Mouse (Mus musculus): ENCODE measurements at regions not wholly inside any gene's neighbourhood (a gene's known extent, or its start where the extent isn't known, plus 50 kb on each side); places are given as distances from the start of the nearest gene placed in this dataset.

- TF ChIP-seq POLR2A (IDR thresholded peaks at IDR 0.05; ENCODE audit: insufficient read length, low read depth), result no peak
- TF ChIP-seq POLR2AphosphoS2 (IDR thresholded peaks at IDR 0.05; ENCODE audit: insufficient read length, low read depth), result no peak
- TF ChIP-seq CEBPB (IDR thresholded peaks at IDR 0.05; ENCODE audit: insufficient read depth, poor library complexity, severe bottlenecking), result no peak
- no peak for TF ChIP-seq MYOG (IDR thresholded peaks at IDR 0.05; ENCODE audit: control insufficient read depth in 1 of 3, insufficient read depth in 1 of 3, insufficient read length in 2 of 3, low read depth in 2 of 3)
- TF ChIP-seq TCF12 (IDR thresholded peaks at IDR 0.05; ENCODE audit: insufficient read depth, poor library complexity, severe bottlenecking), result no peak
- TF ChIP-seq REST (IDR thresholded peaks at IDR 0.05; ENCODE audit: insufficient read depth, insufficient read length), result no peak
- TF ChIP-seq E2F4 (IDR thresholded peaks at IDR 0.05; ENCODE audit: insufficient read depth), result no peak
- TF ChIP-seq USF1 (IDR thresholded peaks at IDR 0.05; ENCODE audit: low read depth), result no peak
- TF ChIP-seq TCF3 (IDR thresholded peaks at IDR 0.05; ENCODE audit: insufficient read length, low read depth), result no peak
- no peak for TF ChIP-seq MAX (IDR thresholded peaks at IDR 0.05; ENCODE audit: low read depth)
- TF ChIP-seq SRF (IDR thresholded peaks at IDR 0.05; ENCODE audit: control insufficient read depth, insufficient read length, low read depth), result no peak
These were observed 695.0 kb downstream of the Crisp4 start for GRCm38 (mm10) chr1:17450715-17451114.

Measured in myocyte (in vitro differentiated cells).